Mouse (Mus musculus) lung, adult 18-20 months (tissue): ENCODE data around the gene Prr15l.

Experiments
- DNase-seq, 2 experiments: peaks; one replicate each; pipeline ENCODE4 v3.0.0; 2022; ENCODE audit warnings: mixed read lengths in 2 of 2

Gene Prr15l

GRCm38 (mm10) chr11:96924861-96925260 is 3.0 kb upstream of the Prr15l start:
- no peak for DNase-seq

- DNase-seq: no peak
Observed at GRCm38 (mm10) chr11:96925469-96926148, 2.3 kb upstream of the Prr15l start.

GRCm38 (mm10) chr11:96926587-96926986 is 1.3 kb upstream of the Prr15l start:
- no peak for DNase-seq

GRCm38 (mm10) chr11:96928691-96929090 is 787 bp downstream of the Prr15l start:
- peak; percentile 63 to 77 for DNase-seq

- DNase-seq: peak; percentile 82 to 89
Observed at GRCm38 (mm10) chr11:96929096-96929765, 1.3 kb downstream of the Prr15l start.

- no peak for DNase-seq
Observed at GRCm38 (mm10) chr11:96929766-96930331, 1.9 kb downstream of the Prr15l start.

GRCm38 (mm10) chr11:96931327-96932062 is 3.6 kb downstream of the Prr15l start:
- peak; percentile 94 to 96 for DNase-seq

GRCm38 (mm10) chr11:96933562-96934276 is 5.8 kb downstream of the Prr15l start:
- no peak for DNase-seq

- peak; percentile 93 to 95 for DNase-seq
Observed at GRCm38 (mm10) chr11:96934921-96935356, 7.0 kb downstream of the Prr15l start.

- DNase-seq: peak; percentile 69 to 79
Observed at GRCm38 (mm10) chr11:96935872-96936650, 8.2 kb downstream of the Prr15l start.

- peak; percentile 82 to 89 for DNase-seq
Observed at GRCm38 (mm10) chr11:96937549-96938425, 9.9 kb downstream of the Prr15l start.

- no peak for DNase-seq
Observed at GRCm38 (mm10) chr11:96938426-96938800, 10.5 kb downstream of the Prr15l start.

- DNase-seq: no peak
Observed at GRCm38 (mm10) chr11:96940578-96941465, 12.9 kb downstream of the Prr15l start.

GRCm38 (mm10) chr11:96941989-96942590 is 14.2 kb downstream of the Prr15l start:
- no peak for DNase-seq

GRCm38 (mm10) chr11:96943746-96944304 is 15.9 kb downstream of the Prr15l start, which contains the start of gene Pnpo:
Gene Pnpo (minus strand): TSS chr11:96943986.
- DNase-seq: peak; percentile 96

- DNase-seq: no peak
Observed at GRCm38 (mm10) chr11:96944844-96945580, 17.1 kb downstream of the Prr15l start.

GRCm38 (mm10) chr11:96946498-96946897 is 18.6 kb downstream of the Prr15l start:
- DNase-seq: no peak

GRCm38 (mm10) chr11:96947849-96948248 is 19.9 kb downstream of the Prr15l start:
- DNase-seq: no peak
